Mouse (Mus musculus) MEL (cell line): Measurements from ENCODE around the gene Lama5. TPM values are rescaled to one million over a fixed set of nuclear protein-coding genes. Genes with fewer than 3 reads are reported as not detected.

Experiments used
- DNase-seq: peaks from one replicate; pipeline ENCODE4 v3.0.0; 2011; ENCODE audit warnings: low read depth, low spot score
- H3K27ac ChIP-seq: 2 replicates; pipeline ENCODE4 v1.5.1; 2012; ENCODE audit warnings: low read depth, mild to moderate bottlenecking, control low read depth, low read length, moderate library complexity; ENCODE audit not compliant: control insufficient read depth
- H3K27me3 ChIP-seq, 2 experiments: fragments of 150-350 bp in 1 of 2; sonication (generic) in 1 of 2; 2 replicates each; pipeline ENCODE4 v1.6.1; 2012; ENCODE audit warnings: low read length in 2 of 2, mild to moderate bottlenecking in 2 of 2, improper control_type of control experiment in 1 of 2, moderate library complexity in 1 of 2; ENCODE audit not compliant: insufficient read depth in 2 of 2, control insufficient read depth in 1 of 2
- H3K36me3 ChIP-seq, 2 experiments: 2 replicates each; pipeline ENCODE4 v1.6.1; 2012 to 2014; ENCODE audit warnings: low read length in 2 of 2, improper control_type of control experiment in 1 of 2, inconsistent platforms in 1 of 2, mild to moderate bottlenecking in 1 of 2; ENCODE audit not compliant: insufficient read depth in 2 of 2, control insufficient read depth in 1 of 2
- H3K4me1 ChIP-seq, 2 experiments: fragments of 150-350 bp in 1 of 2; sonication (generic) in 1 of 2; 2 replicates each; pipeline ENCODE4 v1.6.1; 2012; ENCODE audit warnings: low read length in 2 of 2, improper control_type of control experiment in 1 of 2, mild to moderate bottlenecking in 1 of 2; ENCODE audit not compliant: insufficient read depth in 2 of 2, control insufficient read depth in 1 of 2
- H3K4me3 ChIP-seq, 2 experiments: fragments of 150-350 bp in 1 of 2; sonication (generic) in 1 of 2; 2 replicates each; pipeline ENCODE4 v1.5.1; 2012; ENCODE audit warnings: low read depth in 2 of 2, low read length in 2 of 2, mild to moderate bottlenecking in 2 of 2, moderate library complexity in 2 of 2, control low read depth in 1 of 2, improper control_type of control experiment in 1 of 2; ENCODE audit not compliant: control insufficient read depth in 1 of 2, insufficient read depth in 1 of 2
- H3K79me2 ChIP-seq: 2 replicates; pipeline ENCODE4 v1.6.1; 2012; ENCODE audit warnings: mild to moderate bottlenecking, low read length, moderate library complexity; ENCODE audit not compliant: control insufficient read depth, poor library complexity, insufficient read depth
- H3K9ac ChIP-seq: 2 replicates; pipeline ENCODE4 v1.6.1; 2012; ENCODE audit warnings: low read depth, mild to moderate bottlenecking, control low read depth, low read length, moderate library complexity; ENCODE audit not compliant: control insufficient read depth, poor library complexity, severe bottlenecking
- H3K9me3 ChIP-seq: fragments of 150-350 bp; sonication (generic); replicated peaks from 2 replicates; pipeline ENCODE4 v1.6.1; 2012; ENCODE audit warnings: mild to moderate bottlenecking, low read length, improper control_type of control experiment, moderate library complexity; ENCODE audit not compliant: insufficient read depth
- CHD2 ChIP-seq: IDR thresholded peaks from 2 replicates; pipeline ENCODE4 v1.6.1; 2011; ENCODE audit warnings: low read length, improper control_type of control experiment
- CTCF ChIP-seq, 3 experiments: IDR thresholded peaks in 2 of 3; conservative IDR thresholded peaks in 1 of 3; 2 replicates each; pipeline ENCODE4 v1.5.1; 2011 to 2012; ENCODE audit warnings: low read length in 3 of 3, low read depth in 2 of 3, mild to moderate bottlenecking in 2 of 3, improper control_type of control experiment in 1 of 3, inconsistent platforms in 1 of 3, mixed read lengths in 1 of 3, moderate library complexity in 1 of 3; ENCODE audit not compliant: control insufficient read depth in 1 of 3, insufficient read depth in 1 of 3, poor library complexity in 1 of 3, severe bottlenecking in 1 of 3
- E2F4 ChIP-seq: IDR thresholded peaks from 2 replicates; pipeline ENCODE4 v1.6.1; 2011; ENCODE audit warnings: low read depth, low read length, improper control_type of control experiment, borderline replicate concordance
- KAT2A ChIP-seq: conservative IDR thresholded peaks from 2 replicates; pipeline ENCODE4 v1.6.1; 2012; ENCODE audit warnings: low read depth, low read length, improper control_type of control experiment, inconsistent platforms
- MAFK ChIP-seq: IDR thresholded peaks from 2 replicates; pipeline ENCODE4 v1.6.1; 2011; ENCODE audit warnings: low read depth, mild to moderate bottlenecking, low read length, improper control_type of control experiment, borderline replicate concordance
- MAX ChIP-seq: IDR thresholded peaks from 2 replicates; pipeline ENCODE4 v1.6.1; 2011; ENCODE audit warnings: low read length, improper control_type of control experiment
- MAZ ChIP-seq: IDR thresholded peaks from 2 replicates; pipeline ENCODE4 v1.6.1; 2012; ENCODE audit warnings: low read depth, mild to moderate bottlenecking, inconsistent platforms, low read length, improper control_type of control experiment
- NRF1 ChIP-seq: IDR thresholded peaks from 2 replicates; pipeline ENCODE4 v1.6.1; 2014; ENCODE audit warnings: low read depth, mild to moderate bottlenecking, inconsistent platforms, low read length, improper control_type of control experiment, moderate library complexity; ENCODE audit not compliant: poor library complexity, insufficient read depth, severe bottlenecking
- TBP ChIP-seq: IDR thresholded peaks from 2 replicates; pipeline ENCODE4 v1.8.0; 2011; ENCODE audit warnings: low read depth, low read length, improper control_type of control experiment
- UBTF ChIP-seq: IDR thresholded peaks from 2 replicates; pipeline ENCODE4 v1.6.1; 2012; ENCODE audit warnings: low read depth, mild to moderate bottlenecking, inconsistent platforms, low read length, improper control_type of control experiment, moderate library complexity, borderline replicate concordance; ENCODE audit not compliant: insufficient read depth
- ZC3H11A ChIP-seq: IDR thresholded peaks from 2 replicates; pipeline ENCODE4 v1.6.1; 2012; ENCODE audit warnings: low read depth, mild to moderate bottlenecking, inconsistent platforms, low read length, improper control_type of control experiment
- ZKSCAN1 ChIP-seq: IDR thresholded peaks from 2 replicates; pipeline ENCODE4 v1.6.1; 2012; ENCODE audit warnings: low read depth, mild to moderate bottlenecking, inconsistent platforms, low read length, improper control_type of control experiment, moderate library complexity
- ZMIZ1 ChIP-seq: IDR thresholded peaks from 2 replicates; pipeline ENCODE4 v1.6.1; 2012; ENCODE audit warnings: low read depth, mild to moderate bottlenecking, inconsistent platforms, low read length, improper control_type of control experiment, moderate library complexity
- polyA plus RNA-seq, 2 experiments: library from polyadenylated mRNA; stranded (reverse) in 1 of 2; unstranded in 1 of 2; fragments of >175 nt in 1 of 2; fragments of >200 nt in 1 of 2; gene quantifications; 2 replicates each; pipeline versions ENCODE4 v1.2.1 to v1.2.4; 2012; ENCODE audit warnings: low replicate concordance in 2 of 2, low read depth in 1 of 2; ENCODE audit not compliant: insufficient read length in 2 of 2, insufficient read depth in 1 of 2, missing spikeins in 1 of 2
- total RNA-seq: library from RNA; depleted of rRNA; stranded (reverse); fragments of 300-350 nt; gene quantifications from 2 replicates; pipeline ENCODE4 v1.2.3, GENCODE M21; 2012

Gene Lama5
- total and polyA plus RNA-seq, 3 experiments, result 6.1 to 14.6 TPM; not detected in 1

DNA sequence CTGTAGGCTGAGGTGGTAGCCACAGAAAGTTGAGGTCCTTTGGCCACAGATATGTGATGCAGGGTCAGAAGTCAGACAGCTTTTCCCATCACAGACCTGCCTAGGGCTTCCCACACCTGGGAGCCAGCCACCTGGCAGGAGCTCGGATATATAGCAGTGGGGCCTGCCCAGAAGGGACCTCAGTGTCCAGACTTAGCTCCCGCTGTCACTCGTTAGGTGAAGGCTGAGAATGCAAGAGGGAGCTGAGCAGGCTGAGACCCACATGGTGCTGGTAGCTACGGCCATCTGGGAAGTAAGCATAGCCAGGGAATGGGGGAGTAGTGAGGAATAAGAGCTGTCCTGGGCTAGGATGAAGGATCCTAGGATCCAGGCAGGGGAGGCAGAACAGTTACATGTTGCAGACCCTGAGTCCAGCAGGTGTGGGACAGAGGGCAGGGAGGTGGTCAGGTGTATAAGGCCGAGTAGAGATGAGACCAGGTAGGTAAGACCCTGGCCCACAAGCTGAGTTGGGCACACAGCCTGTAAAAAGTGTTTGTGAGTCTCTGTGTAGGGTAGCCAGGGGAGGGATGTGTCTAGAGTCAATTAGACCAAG, 46.2 kb upstream of the Lama5 start:
- TF ChIP-seq UBTF (no peak), ZKSCAN1 (no peak), ZMIZ1 (no peak), TBP (no peak)
- TF ChIP-seq, all 39 proteins: peak for 0
- H3K36me3 ChIP-seq, result peaks cover 1 to 3% of the 10 kb centered on the region in 2 experiments; a peak in 2 of 4 replicates
- peaks cover 3 to 17% of the 10 kb centered on the region in 2 experiments; a peak in 3 of 4 replicates for H3K4me1 ChIP-seq
- no peak for DNase-seq
- H3K4me3 ChIP-seq, result no peak overlapping the region
- H3K27ac ChIP-seq, result no peak overlapping the region
- H3K9me3 ChIP-seq, result no peaks in the 10 kb centered on the region
- no peak overlapping the region for H3K9ac ChIP-seq
- H3K27me3 ChIP-seq, result no peaks in the 10 kb centered on the region
- H3K79me2 ChIP-seq, result peaks cover 8% of the 10 kb centered on the region

DNA sequence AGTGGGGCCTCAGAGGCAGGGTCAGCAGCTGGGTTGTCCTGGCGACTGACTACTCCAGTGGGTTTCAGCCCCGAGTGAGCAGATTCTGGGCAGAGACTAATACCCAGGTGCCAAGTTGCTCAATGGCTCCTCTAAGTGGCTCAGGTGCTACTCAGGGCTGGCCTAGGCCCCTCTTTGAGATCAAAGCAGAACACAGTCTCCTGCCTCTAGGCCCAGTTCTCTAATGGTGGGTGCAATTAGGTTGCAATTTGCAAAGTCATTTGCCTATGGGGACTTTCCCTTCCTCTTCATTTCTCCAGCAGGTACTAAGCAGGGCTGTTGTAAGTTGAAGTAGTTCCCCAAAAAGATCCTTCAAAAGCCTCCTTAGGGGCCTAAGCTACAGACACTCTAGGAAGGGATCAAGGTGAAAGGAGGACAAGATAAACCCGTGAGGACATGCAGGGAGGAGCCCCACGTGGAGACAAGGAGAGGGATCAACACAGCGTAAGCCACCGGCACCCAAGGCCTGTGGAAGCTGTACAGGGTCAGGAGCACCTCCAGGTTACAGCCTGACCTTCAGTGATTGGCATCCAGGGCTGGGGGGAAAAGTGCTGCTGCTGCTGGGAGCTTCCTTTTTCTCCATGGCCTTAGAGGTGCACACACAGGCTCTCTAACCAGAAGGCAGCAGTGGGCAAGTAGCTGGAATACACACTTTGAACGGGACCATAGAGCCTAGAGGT, 45.0 kb upstream of the Lama5 start:
- Histone ChIP-seq H3K79me2 (peaks cover 8% of the 10 kb centered on the region), H3K36me3 (peaks cover 0 to 1% of the 10 kb centered on the region in 2 experiments; a peak in 1 of 4 replicates), H3K4me3 (no peak overlapping the region), H3K27me3 (no peaks in the 10 kb centered on the region), H3K9me3 (no peaks in the 10 kb centered on the region), H3K27ac (peak overlapping the region; percentile 21; the same call in 1 of the 2 replicates), H3K9ac (no peak overlapping the region), H3K4me1 (peaks cover 0 to 9% of the 10 kb centered on the region in 2 experiments; a peak in 2 of 4 replicates)
- peak; percentile 43 for DNase-seq
- no peak for TF ChIP-seq E2F4
- no peak for TF ChIP-seq CTCF (IDR thresholded peaks at IDR 0.05 in 2 of 3, conservative IDR thresholded peaks at IDR 0.05 in 1 of 3; ENCODE audit: control insufficient read depth in 1 of 3, insufficient read depth in 1 of 3, low read depth in 2 of 3, low read length in 3 of 3, poor library complexity in 1 of 3, severe bottlenecking in 1 of 3)
- no peak for TF ChIP-seq ZC3H11A
- no peak for TF ChIP-seq KAT2A
- TF ChIP-seq MAX, result no peak
- no peak for TF ChIP-seq MAZ
- TF ChIP-seq CHD2, result no peak
- no peak for TF ChIP-seq NRF1
- no peak for TF ChIP-seq MAFK
